Mouse (Mus musculus) intestine, postnatal 0 days (tissue): ENCODE measurements at regions not wholly inside any gene's neighbourhood (a gene's known extent, or its start where the extent isn't known, plus 50 kb on each side); places are given as distances from the start of the nearest gene placed in this dataset.

ENCODE experiments used
- ATAC-seq: fragments of 200-750 bp; cut with Nextera tagmentation; 2 replicates; pipeline ENCODE4 v1.8.0; 2017; ENCODE audit warnings: mild to moderate bottlenecking, moderate TSS enrichment, moderate library complexity
- H3K27ac ChIP-seq: fragments of 300-500 bp; sonication (generic); 2 replicates; pipeline ENCODE4 v1.5.1; 2014; ENCODE audit warnings: mild to moderate bottlenecking, low read depth, low read length, moderate library complexity
- H3K27me3 ChIP-seq: fragments of 300-500 bp; sonication (generic); replicated peaks from 2 replicates; pipeline ENCODE4 v1.6.1; 2014; ENCODE audit warnings: low read length, mixed read lengths; ENCODE audit not compliant: control insufficient read depth, insufficient read depth
- H3K36me3 ChIP-seq: fragments of 300-500 bp; sonication (generic); 2 replicates; pipeline ENCODE4 v1.6.1; 2014; ENCODE audit warnings: mild to moderate bottlenecking, moderate library complexity; ENCODE audit not compliant: control insufficient read depth, insufficient read depth
- H3K4me1 ChIP-seq: fragments of 300-500 bp; sonication (generic); replicated peaks from 2 replicates; pipeline ENCODE4 v1.6.1; 2014; ENCODE audit warnings: antibody characterized with exemption, low read length, mixed read lengths; ENCODE audit not compliant: control insufficient read depth, insufficient read depth
- H3K4me2 ChIP-seq: fragments of 300-500 bp; sonication (generic); replicated peaks from 2 replicates; pipeline ENCODE4 v1.6.1; 2014; ENCODE audit warnings: low read depth, mild to moderate bottlenecking, moderate library complexity
- H3K4me3 ChIP-seq: fragments of 300-500 bp; sonication (generic); 2 replicates; pipeline ENCODE4 v1.5.1; 2014; ENCODE audit warnings: low read depth, low read length
- H3K9ac ChIP-seq: fragments of 300-500 bp; sonication (generic); 2 replicates; pipeline ENCODE4 v1.6.1; 2014; ENCODE audit warnings: mild to moderate bottlenecking, low read depth, low read length
- H3K9me3 ChIP-seq: fragments of 300-500 bp; sonication (generic); 2 replicates; pipeline ENCODE4 v1.6.1; 2016; ENCODE audit warnings: mixed run types; ENCODE audit not compliant: control insufficient read depth
- CTCF ChIP-seq: sonication (generic); IDR thresholded peaks from 2 replicates; pipeline ENCODE4 v1.5.1; 2016; ENCODE audit warnings: low read depth, mild to moderate bottlenecking, control low read depth, antibody characterized with exemption, moderate library complexity
- WGBS: fragments of 180-500 bp; shearing (Covaris S2); extraction: QIAGEN DNeasy Blood & Tissue Kit; methylation state at CpG from one replicate; pipeline ENCODE4 v1.1.7; 2014; 5-methylcytosine and 5-hydroxymethylcytosine counted together

- no peak for TF ChIP-seq CTCF
- no peak for ATAC-seq
- H3K4me1 ChIP-seq: no peaks in the 10 kb centered on the region
- H3K9ac ChIP-seq: no peak overlapping the region
- H3K36me3 ChIP-seq: no peaks in the 10 kb centered on the region
- H3K4me3 ChIP-seq: no peak overlapping the region
- no peaks in the 10 kb centered on the region for H3K9me3 ChIP-seq
- no peaks in the 10 kb centered on the region for H3K27me3 ChIP-seq
- WGBS: 44% methylated on average over 3 of the region's 3 CpGs
- no peak overlapping the region for H3K4me2 ChIP-seq
- H3K27ac ChIP-seq: no peak overlapping the region
Observed at GRCm38 (mm10) chr1:69286374-69286773, 178.5 kb upstream of the Erbb4 start.

GRCm38 (mm10) chr1:69277428-69277827, 169.6 kb upstream of the Erbb4 start:
- WGBS: 69% methylated on average over 4 of the region's 4 CpGs
- no peak overlapping the region for H3K9ac ChIP-seq
- no peak overlapping the region for H3K4me3 ChIP-seq
- H3K9me3 ChIP-seq: no peaks in the 10 kb centered on the region
- no peaks in the 10 kb centered on the region for H3K4me1 ChIP-seq
- ATAC-seq: no peak
- H3K36me3 ChIP-seq: no peaks in the 10 kb centered on the region
- no peak overlapping the region for H3K4me2 ChIP-seq
- no peak for TF ChIP-seq CTCF
- no peak overlapping the region for H3K27ac ChIP-seq
- no peaks in the 10 kb centered on the region for H3K27me3 ChIP-seq

- no peak overlapping the region for H3K27ac ChIP-seq
- no peaks in the 10 kb centered on the region for H3K9me3 ChIP-seq
- TF ChIP-seq CTCF: no peak
- H3K4me2 ChIP-seq: no peak overlapping the region
- no peaks in the 10 kb centered on the region for H3K4me1 ChIP-seq
- H3K4me3 ChIP-seq: no peak overlapping the region
- ATAC-seq: no peak
- whole genome bisulfite sequencing: 64% methylated on average over 5 of the region's 5 CpGs
- no peaks in the 10 kb centered on the region for H3K36me3 ChIP-seq
- no peaks in the 10 kb centered on the region for H3K27me3 ChIP-seq
- H3K9ac ChIP-seq: no peak overlapping the region
Observed at GRCm38 (mm10) chr1:69247691-69248090, 139.8 kb upstream of the Erbb4 start.

- peak overlapping the region; percentile 62; the same call in 1 of the 2 replicates for H3K4me2 ChIP-seq
- H3K4me1 ChIP-seq: no peaks in the 10 kb centered on the region
- TF ChIP-seq CTCF: no peak
- H3K9ac ChIP-seq: no peak overlapping the region
- H3K9me3 ChIP-seq: no peaks in the 10 kb centered on the region
- no peak overlapping the region for H3K27ac ChIP-seq
- ATAC-seq: no peak
- WGBS: 75% methylated on average over 3 of the region's 3 CpGs
- H3K27me3 ChIP-seq: no peaks in the 10 kb centered on the region
- H3K4me3 ChIP-seq: peak overlapping the region; percentile 20; the same call in 1 of the 2 replicates
- H3K36me3 ChIP-seq: no peaks in the 10 kb centered on the region
Observed at GRCm38 (mm10) chr1:69242289-69242909, 134.5 kb upstream of the Erbb4 start.

GRCm38 (mm10) chr1:69241502-69242214, 133.8 kb upstream of the Erbb4 start:
- Histone ChIP-seq H3K4me2 (peak overlapping the region; percentile 62), H3K4me3 (peak overlapping the region; percentile 20; the same call in 1 of the 2 replicates), H3K27me3 (no peaks in the 10 kb centered on the region), H3K9me3 (no peaks in the 10 kb centered on the region), H3K27ac (no peak overlapping the region), H3K4me1 (no peaks in the 10 kb centered on the region), H3K36me3 (no peaks in the 10 kb centered on the region), H3K9ac (no peak overlapping the region)
- peak; percentile 95 for TF ChIP-seq CTCF
- WGBS: 9% methylated on average over 11 of the region's 11 CpGs
- peak; percentile 51; the same call in 1 of the 2 replicates for ATAC-seq

- no peak for ATAC-seq
- H3K9me3 ChIP-seq: no peaks in the 10 kb centered on the region
- no peaks in the 10 kb centered on the region for H3K4me1 ChIP-seq
- no peak overlapping the region for H3K4me3 ChIP-seq
- H3K27me3 ChIP-seq: no peaks in the 10 kb centered on the region
- H3K36me3 ChIP-seq: no peaks in the 10 kb centered on the region
- H3K27ac ChIP-seq: no peak overlapping the region
- no peak overlapping the region for H3K4me2 ChIP-seq
- no peak for TF ChIP-seq CTCF
- H3K9ac ChIP-seq: no peak overlapping the region
Observed at GRCm38 (mm10) chr1:69227864-69228263, 120.0 kb upstream of the Erbb4 start.
